Mouse (Mus musculus): ENCODE measurements at regions not wholly inside any gene's neighbourhood (a gene's known extent, or its start where the extent isn't known, plus 50 kb on each side); places are given as distances from the start of the nearest gene placed in this dataset.

DNA sequence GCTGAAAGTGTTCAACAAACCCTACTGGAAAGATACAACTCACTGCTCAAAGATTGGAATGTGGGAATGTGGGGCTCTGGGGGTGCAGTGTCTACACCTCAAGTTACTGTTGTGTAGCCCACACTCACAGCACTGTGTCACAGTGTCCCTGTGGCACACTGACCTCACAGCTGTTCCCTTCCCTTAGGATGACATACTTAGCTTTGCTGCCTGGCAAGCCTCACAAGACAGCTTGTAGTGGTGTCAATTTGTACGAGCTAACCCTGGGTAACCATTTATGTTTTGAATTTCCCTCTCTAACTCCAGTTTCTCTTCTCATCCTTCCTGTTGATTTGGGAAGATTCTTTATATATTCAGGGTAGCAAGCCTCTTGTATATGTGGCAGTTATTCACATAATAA, 68.8 kb upstream of the Adra2c start:
- TF ChIP-seq CTCF (IDR thresholded peaks at IDR 0.05; ENCODE audit: low read depth) (no peak), EP300 (IDR thresholded peaks at IDR 0.05; ENCODE audit: low read depth) (no peak)
